Mouse (Mus musculus) heart, embryonic 10.5 days (tissue): ENCODE data around the gene Klhl36. TPM values are rescaled to one million over a fixed set of nuclear protein-coding genes. Genes with fewer than 3 reads are reported as not detected.
"Not testable (repeated sequence)": the region's sequence is repeated elsewhere in the genome, so short reads cannot be mapped to it uniquely, and the experiment has no call there.

ENCODE experiments used
- DNase-seq: peaks from one replicate; pipeline ENCODE4 v3.0.0-alpha.2; 2017; ENCODE audit warnings: low spot score
- H3K27ac ChIP-seq: fragments of 300-500 bp; sonication (generic); 2 replicates; pipeline ENCODE4 v1.5.1; 2016; ENCODE audit warnings: mild to moderate bottlenecking
- H3K27me3 ChIP-seq: fragments of 300-500 bp; sonication (generic); 2 replicates; pipeline ENCODE4 v1.6.1; 2016; ENCODE audit warnings: mild to moderate bottlenecking; ENCODE audit not compliant: poor library complexity, insufficient read depth, severe bottlenecking
- H3K36me3 ChIP-seq: fragments of 300-500 bp; sonication (generic); 2 replicates; pipeline ENCODE4 v1.6.1; 2016; ENCODE audit warnings: mild to moderate bottlenecking, moderate library complexity
- H3K4me1 ChIP-seq: fragments of 300-500 bp; sonication (generic); 2 replicates; pipeline ENCODE4 v1.6.1; 2016; ENCODE audit warnings: mild to moderate bottlenecking
- H3K4me3 ChIP-seq: fragments of 300-500 bp; sonication (generic); 2 replicates; pipeline ENCODE4 v1.5.1; 2016; ENCODE audit warnings: mild to moderate bottlenecking, moderate library complexity
- H3K9me3 ChIP-seq: fragments of 300-500 bp; sonication (generic); 2 replicates; pipeline ENCODE4 v1.6.1; 2016; ENCODE audit warnings: mild to moderate bottlenecking, moderate library complexity
- WGBS: fragments of 180-500 bp; shearing (Covaris S2); methylation state at CpG from one replicate; pipeline ENCODE4 v1.1.7; 2016; 5-methylcytosine and 5-hydroxymethylcytosine counted together
- polyA plus RNA-seq: library from polyadenylated mRNA; unstranded; fragments of >200 nt; fragmentation: Nextera tagmentation; extraction: Ambion mirVana; gene quantifications from 2 replicates; pipeline ENCODE4 v1.2.1, GENCODE M21; 2016

Gene Klhl36
- polyA plus RNA-seq, 1 experiment from 2014 or later: 9.6 TPM

GRCm38 (mm10) chr8:119838100-119838982 lies 23.7 kb upstream of the Klhl36 start:
- peak overlapping the region; percentile 89 for H3K27ac ChIP-seq
- H3K4me3 ChIP-seq: peak overlapping the region; percentile 81
- H3K36me3 ChIP-seq: 0 out of 2 replicates have a peak, but pooled peaks cover 3% of the 10 kb centered on the region
- no peak for DNase-seq
- H3K9me3 ChIP-seq: no peaks in the 10 kb centered on the region
- WGBS: 62% methylated on average over 19 of the region's 19 CpGs
- H3K4me1 ChIP-seq: peaks cover 46% of the 10 kb centered on the region
- peaks cover 17% of the 10 kb centered on the region for H3K27me3 ChIP-seq

GRCm38 (mm10) chr8:119838983-119839340 lies 23.1 kb upstream of the Klhl36 start:
- Histone ChIP-seq H3K4me3 (peak overlapping the region; percentile 81), H3K4me1 (peaks cover 42% of the 10 kb centered on the region), H3K36me3 (0 out of 2 replicates have a peak, but pooled peaks cover 3% of the 10 kb centered on the region), H3K27ac (peak overlapping the region; percentile 89; the same call in 1 of the 2 replicates), H3K9me3 (no peaks in the 10 kb centered on the region), H3K27me3 (peaks cover 17% of the 10 kb centered on the region)
- 79% methylated on average over 4 of the region's 4 CpGs for WGBS
- DNase-seq: no peak

- peak overlapping the region; percentile 89 for H3K27ac ChIP-seq
- H3K4me3 ChIP-seq: peak overlapping the region; percentile 81
- peaks cover 46% of the 10 kb centered on the region for H3K4me1 ChIP-seq
- H3K27me3 ChIP-seq: peaks cover 17% of the 10 kb centered on the region
- 36% methylated on average over 14 of the region's 14 CpGs for WGBS
- no peaks in the 10 kb centered on the region for H3K9me3 ChIP-seq
- DNase-seq: no peak
- 0 out of 2 replicates have a peak, but pooled peaks cover 3% of the 10 kb centered on the region for H3K36me3 ChIP-seq
Measured at GRCm38 (mm10) chr8:119839419-119840021, 22.5 kb upstream of the Klhl36 start.

GRCm38 (mm10) chr8:119840275-119840808 lies 21.7 kb upstream of the Klhl36 start, which contains the start of gene Cotl1:
TSS of gene Cotl1 (minus strand) at chr8:119840544.
- peak; percentile 96 for DNase-seq
- H3K4me1 ChIP-seq: peaks cover 51% of the 10 kb centered on the region
- H3K9me3 ChIP-seq: no peaks in the 10 kb centered on the region
- peak within 1 kb of the TSS; percentile 81 for H3K4me3 ChIP-seq
- H3K27me3 ChIP-seq: peaks cover 17% of the 10 kb centered on the region
- no peaks in the 10 kb centered on the region for H3K36me3 ChIP-seq
- H3K27ac ChIP-seq: peak within 1 kb of the TSS; percentile 89
- under 1% methylated on average over 57 of the region's 57 CpGs for WGBS

- Histone ChIP-seq H3K27ac (peak overlapping the region; percentile 89), H3K4me1 (peaks cover 51% of the 10 kb centered on the region), H3K27me3 (peaks cover 17% of the 10 kb centered on the region), H3K36me3 (no peaks in the 10 kb centered on the region), H3K4me3 (peak overlapping the region; percentile 81), H3K9me3 (no peaks in the 10 kb centered on the region)
- 12% methylated on average over 8 of the region's 8 CpGs for WGBS
- DNase-seq: no peak
Measured at GRCm38 (mm10) chr8:119840905-119841411, 21.1 kb upstream of the Klhl36 start.

GRCm38 (mm10) chr8:119843444-119843843 lies 18.6 kb upstream of the Klhl36 start:
- Histone ChIP-seq H3K4me1 (peaks cover 34% of the 10 kb centered on the region), H3K4me3 (no peak overlapping the region), H3K27ac (no peak overlapping the region), H3K27me3 (peaks cover 15% of the 10 kb centered on the region), H3K36me3 (no peaks in the 10 kb centered on the region), H3K9me3 (no peaks in the 10 kb centered on the region)
- 2% methylated on average over 4 of the region's 4 CpGs for WGBS
- DNase-seq: no peak

- 0 out of 2 replicates have a peak, but pooled peaks cover 4% of the 10 kb centered on the region for H3K9me3 ChIP-seq
- DNase-seq: no peak
- H3K4me3 ChIP-seq: 0 out of 2 replicates have a peak overlapping the region, but pooled peaks have one; percentile 5
- 26% methylated on average over 8 of the region's 8 CpGs for WGBS
- peaks cover 2% of the 10 kb centered on the region; the same call in 1 of the 2 replicates for H3K36me3 ChIP-seq
- H3K27ac ChIP-seq: no peak overlapping the region
- H3K4me1 ChIP-seq: peaks cover 25% of the 10 kb centered on the region
- H3K27me3 ChIP-seq: peaks cover 8% of the 10 kb centered on the region; the same call in 1 of the 2 replicates
Measured at GRCm38 (mm10) chr8:119844577-119844976, 17.5 kb upstream of the Klhl36 start.

GRCm38 (mm10) chr8:119845741-119846140 lies 16.3 kb upstream of the Klhl36 start:
- WGBS: 76% methylated on average over 7 of the region's 7 CpGs
- H3K27ac ChIP-seq: not testable (repeated sequence)

GRCm38 (mm10) chr8:119847232-119847922 lies 14.7 kb upstream of the Klhl36 start:
- Histone ChIP-seq H3K4me3 (no peak overlapping the region), H3K4me1 (peaks cover 12% of the 10 kb centered on the region), H3K27me3 (peaks cover 8% of the 10 kb centered on the region; the same call in 1 of the 2 replicates), H3K9me3 (0 out of 2 replicates have a peak, but pooled peaks cover 4% of the 10 kb centered on the region), H3K27ac (no peak overlapping the region), H3K36me3 (peaks cover 2% of the 10 kb centered on the region; the same call in 1 of the 2 replicates)
- no peak for DNase-seq
- 76% methylated on average over 16 of the region's 16 CpGs for WGBS

More at GRCm38 (mm10) chr8:119845741-119846140, 16.3 kb upstream of the Klhl36 start:
- not testable (repeated sequence) for H3K36me3 ChIP-seq, DNase-seq, H3K27me3 ChIP-seq, H3K9me3 ChIP-seq, H3K4me3 ChIP-seq
- H3K4me1 ChIP-seq: peaks cover 18% of the 10 kb centered on the region

- Histone ChIP-seq H3K27ac (no peak overlapping the region), H3K9me3 (0 out of 2 replicates have a peak, but pooled peaks cover 4% of the 10 kb centered on the region), H3K36me3 (peaks cover 2% of the 10 kb centered on the region; the same call in 1 of the 2 replicates), H3K4me1 (peaks cover 14% of the 10 kb centered on the region), H3K4me3 (no peak overlapping the region), H3K27me3 (peaks cover 12% of the 10 kb centered on the region)
- DNase-seq: no peak
- 62% methylated on average over 8 of the region's 8 CpGs for WGBS
Measured at GRCm38 (mm10) chr8:119853521-119853920, 8.5 kb upstream of the Klhl36 start.

- no peak overlapping the region for H3K27ac ChIP-seq
- H3K4me3 ChIP-seq: no peak overlapping the region
- 0 out of 2 replicates have a peak, but pooled peaks cover 4% of the 10 kb centered on the region for H3K9me3 ChIP-seq
- H3K4me1 ChIP-seq: peaks cover 17% of the 10 kb centered on the region
- DNase-seq: no peak
- H3K36me3 ChIP-seq: peaks cover 2% of the 10 kb centered on the region; the same call in 1 of the 2 replicates
- H3K27me3 ChIP-seq: peaks cover 12% of the 10 kb centered on the region
- WGBS: 62% methylated on average over 5 of the region's 5 CpGs
Measured at GRCm38 (mm10) chr8:119854035-119854434, 8.0 kb upstream of the Klhl36 start.

- H3K4me1 ChIP-seq: peaks cover 17% of the 10 kb centered on the region
- no peak overlapping the region for H3K27ac ChIP-seq
- 49% methylated on average over 5 of the region's 5 CpGs for WGBS
- no peaks in the 10 kb centered on the region for H3K36me3 ChIP-seq
- H3K27me3 ChIP-seq: peaks cover 26% of the 10 kb centered on the region
- H3K4me3 ChIP-seq: no peak overlapping the region
- H3K9me3 ChIP-seq: no peaks in the 10 kb centered on the region
- no peak for DNase-seq
Measured at GRCm38 (mm10) chr8:119855656-119856055, 6.4 kb upstream of the Klhl36 start.
